Mouse (Mus musculus): ENCODE results near the gene Gm21518. TPM values are rescaled to one million over a fixed set of nuclear protein-coding genes. Genes with fewer than 3 reads are reported as not detected.
"Not testable (repeated sequence)": the region's sequence is repeated elsewhere in the genome, so short reads cannot be mapped to it uniquely, and the experiment has no call there.

Gene Gm21518
- not detected for total RNA-seq (2021)

GRCm38 (mm10) chrY:62190566-62190965 lies at the start of gene Gm21518:
Gene Gm21518, plus strand, starts transcription at chrY:62190866.
- intact Hi-C loops (cut with DNase I); DNase-seq: not testable (repeated sequence)
